Mouse (Mus musculus) gastrocnemius, postnatal 14 days (tissue): ENCODE data around the gene Abr. TPM values are rescaled to one million over a fixed set of nuclear protein-coding genes. Genes with fewer than 3 reads are reported as not detected.
A peak's percentile ranks its signal among the peaks of the same experiment; 100 is the strongest.

Source experiments
- DNase-seq: peaks from one replicate; pipeline ENCODE4 v3.0.0; 2021; ENCODE audit warnings: mixed read lengths
- intact Hi-C: fragments of 180-260 bp; cut with DNase I; formaldehyde crosslinking; loops from one replicate; pipeline ENCODE4 v1.15.1; 2025; ENCODE audit warnings: low total_unique reads
- total RNA-seq, 2 experiments: library from RNA; stranded (reverse); gene quantifications; 2 replicates each; pipeline ENCODE4 v1.2.3; 2021

Abr gene
- total RNA-seq, 2 experiments from 2014 or later = 15.4 to 18.2 TPM

- no peak for DNase-seq
Measured at GRCm38 (mm10) chr11:76530168-76530935, 91.8 kb downstream of the Abr start.

DNA sequence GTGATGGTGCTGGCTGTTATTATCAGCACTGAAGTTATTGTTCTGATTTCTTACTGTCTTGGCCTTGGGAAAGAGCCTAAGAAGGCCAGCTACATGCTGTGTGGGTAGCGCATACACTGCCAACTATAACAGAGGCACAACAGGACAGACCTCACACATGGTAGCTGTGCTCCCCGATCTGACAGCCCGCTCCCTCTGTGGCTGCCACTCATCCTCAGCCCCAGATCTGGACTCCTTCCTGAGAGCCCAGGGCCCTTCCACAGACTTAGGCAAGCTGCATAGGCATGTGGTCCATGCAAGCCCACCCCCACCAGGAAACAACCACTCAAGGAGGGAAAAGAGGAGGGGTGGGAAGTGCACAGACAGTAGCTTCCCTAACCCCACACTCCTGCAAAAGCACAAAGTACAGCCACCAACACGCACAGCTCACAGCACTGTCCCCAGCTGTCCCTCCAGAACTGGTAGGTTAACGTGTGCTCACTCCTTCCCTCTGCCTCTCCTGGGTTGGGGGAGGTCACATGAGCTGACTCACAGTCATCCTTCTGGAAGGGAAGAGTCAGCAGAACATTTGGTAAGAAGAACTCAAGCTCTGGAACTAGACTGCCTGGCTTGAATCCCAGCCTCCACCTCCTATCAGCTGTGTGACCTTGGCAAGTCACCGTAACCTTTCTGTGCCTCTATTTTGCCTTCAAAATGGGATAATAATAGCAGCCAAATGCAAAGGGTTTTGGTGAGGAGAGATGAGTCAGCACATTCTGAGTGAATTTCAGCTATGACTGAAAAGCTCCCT lies 92.6 kb downstream of the Abr start:
- intact Hi-C loops = loop anchor here (10.0 kb wide), 1 partner anchor 45 kb away; no protein-coding TSS in a partner anchor
- peak; percentile 45 for DNase-seq

More at GRCm38 (mm10) chr11:76530168-76530935, 91.8 kb downstream of the Abr start:
- intact Hi-C loops = no loop called here

GRCm38 (mm10) chr11:76525646-76526351 lies 96.3 kb downstream of the Abr start:
- DNase-seq = no peak
- intact Hi-C loops = loop anchor here (10.0 kb wide), 1 partner anchor 49 kb away; no protein-coding TSS in a partner anchor

DNA sequence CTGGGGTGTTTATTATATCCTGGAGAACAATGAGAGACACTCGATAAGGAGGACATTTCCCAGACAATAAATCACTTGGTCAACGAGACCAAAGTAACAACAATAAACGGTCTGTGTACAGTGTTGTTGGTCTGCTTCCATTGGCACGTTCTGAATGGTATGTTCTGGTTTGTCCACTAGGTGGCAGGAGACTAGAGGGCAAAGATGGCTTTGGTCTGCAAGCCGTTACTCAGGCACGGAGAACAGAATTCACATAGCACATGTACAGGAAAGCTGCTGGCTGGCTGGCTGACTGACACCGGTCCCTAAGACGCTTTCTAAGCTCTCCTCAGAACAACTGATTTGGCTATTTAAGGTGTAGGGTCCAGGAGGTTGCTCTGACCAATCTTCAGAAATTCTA lies 97.2 kb downstream of the Abr start:
- intact Hi-C loops = loop anchor here (5.0 to 10.0 kb wide), 2 partner anchors 50 to 127 kb away; no protein-coding TSS in a partner anchor
- peak; percentile 29 for DNase-seq

DNA sequence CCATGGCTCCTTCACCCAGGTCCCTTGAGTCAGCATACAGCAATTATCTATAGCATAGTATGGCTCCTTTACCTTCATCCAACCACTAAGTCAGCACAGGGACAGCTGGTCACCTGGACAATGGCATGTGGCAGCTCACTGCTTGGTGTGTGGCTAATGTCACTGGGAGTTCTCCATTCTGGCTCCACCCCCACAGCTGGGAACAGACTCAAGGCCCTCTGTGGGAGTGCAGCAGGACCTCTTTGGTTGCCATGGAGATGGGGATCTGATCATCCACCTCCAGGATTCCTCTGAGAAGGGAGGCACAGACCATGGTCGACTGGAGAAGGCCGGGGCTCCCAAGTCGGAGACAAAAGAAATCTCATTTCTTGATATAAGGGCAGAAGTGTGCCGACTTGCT lies 98.8 kb downstream of the Abr start:
- intact Hi-C loops = loop anchor here (5.0 to 10.0 kb wide), 2 partner anchors 51 to 129 kb away; no protein-coding TSS in a partner anchor
- DNase-seq = no peak

- intact Hi-C loops = loop anchor here (5.0 to 10.0 kb wide), 2 partner anchors 54 to 131 kb away; no protein-coding TSS in a partner anchor
- DNase-seq = no peak
Measured at GRCm38 (mm10) chr11:76520889-76521288, 101.2 kb downstream of the Abr start.

DNA sequence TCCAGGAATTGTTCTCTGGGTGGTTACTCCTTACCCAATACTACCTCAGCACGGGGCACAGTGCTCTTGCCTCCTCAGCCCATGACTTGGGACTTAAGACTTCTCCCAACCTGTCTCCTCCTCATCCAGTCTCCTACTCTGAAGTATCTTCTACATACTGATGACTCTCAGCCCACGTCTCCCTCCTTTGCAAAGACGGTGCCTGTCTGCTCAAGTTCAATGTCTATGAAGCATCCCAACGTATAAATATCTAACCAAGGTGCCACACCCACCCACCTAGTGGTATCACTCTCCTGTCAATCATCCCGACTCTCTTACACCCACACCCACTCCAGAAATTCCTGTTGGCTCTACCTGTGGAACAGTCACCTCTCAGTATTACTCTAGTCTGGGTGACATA lies 103.5 kb downstream of the Abr start:
- intact Hi-C loops = no loop called here
- no peak for DNase-seq

GRCm38 (mm10) chr11:76518125-76518524 lies 104.0 kb downstream of the Abr start:
- intact Hi-C loops = no loop called here
- DNase-seq = no peak

- no peak for DNase-seq
- intact Hi-C loops = no loop called here
Measured at GRCm38 (mm10) chr11:76516951-76517350, 105.2 kb downstream of the Abr start.

DNA sequence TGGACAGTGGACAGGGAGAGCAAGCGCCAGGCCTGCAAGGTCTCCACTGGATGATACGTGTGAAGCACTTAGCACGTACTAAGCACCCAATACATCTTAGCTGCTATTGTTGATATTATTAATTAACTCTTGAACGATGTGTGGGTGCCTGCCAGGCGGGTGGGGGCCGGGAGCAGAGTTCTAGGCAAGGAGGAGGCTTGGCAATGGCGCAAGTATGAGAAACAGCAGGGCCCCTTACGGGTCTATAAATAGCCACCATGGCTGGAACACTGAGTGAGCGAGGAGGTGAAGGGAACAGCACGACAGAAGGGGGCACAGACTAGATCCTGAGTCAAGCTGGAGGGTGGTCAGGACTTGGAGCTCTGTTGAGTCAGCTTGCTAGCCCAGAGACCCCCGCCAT lies 107.0 kb downstream of the Abr start:
- intact Hi-C loops = no loop called here
- no peak for DNase-seq

- intact Hi-C loops = no loop called here
- DNase-seq = no peak
Measured at GRCm38 (mm10) chr11:76510977-76511376, 111.1 kb downstream of the Abr start.

GRCm38 (mm10) chr11:76509751-76510723 lies 112.1 kb downstream of the Abr start:
- peak; percentile 66 for DNase-seq

DNA sequence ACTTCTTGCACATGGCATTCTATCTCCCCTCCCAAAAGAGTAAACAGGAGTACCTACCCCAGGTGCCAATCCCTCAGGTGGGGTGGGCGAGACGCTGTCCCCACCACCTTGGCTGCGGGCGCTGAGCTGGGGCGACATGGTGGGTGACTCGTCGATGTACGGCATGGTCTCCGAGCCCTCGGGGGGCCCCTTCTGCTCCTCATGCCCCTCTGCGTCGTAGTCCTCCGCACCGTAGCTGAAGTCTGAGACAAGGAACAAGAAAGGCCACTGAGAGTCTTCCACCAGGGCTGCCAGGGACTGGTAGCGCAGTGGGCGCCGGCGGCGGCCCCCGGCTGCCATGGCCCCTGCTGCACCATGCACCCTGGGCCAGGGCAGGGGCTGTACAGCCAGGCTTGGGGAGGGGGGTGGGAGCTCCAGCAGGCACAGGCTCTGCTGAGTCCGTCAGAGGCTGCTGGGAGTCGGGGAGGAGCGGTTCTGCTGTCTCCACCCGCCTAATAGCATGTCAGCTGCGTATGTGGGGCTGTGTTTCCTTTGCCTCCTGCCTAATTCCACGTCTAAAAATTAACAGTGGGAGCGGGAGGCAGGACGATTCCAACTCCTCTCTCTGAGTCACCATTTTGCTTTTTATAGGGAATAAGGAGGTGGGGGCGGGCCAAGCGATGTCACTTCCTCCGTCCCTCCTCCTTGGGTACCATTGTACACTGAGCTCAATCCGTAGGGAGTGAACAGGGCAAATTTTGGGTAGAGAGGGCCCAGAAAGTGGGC lies 113.1 kb downstream of the Abr start:
- intact Hi-C loops = no loop called here

More at GRCm38 (mm10) chr11:76509751-76510723, 112.1 kb downstream of the Abr start:
- intact Hi-C loops = no loop called here

GRCm38 (mm10) chr11:76508125-76508524 lies 114.0 kb downstream of the Abr start:
- intact Hi-C loops = no loop called here

More for the DNA sequence above, 113.1 kb downstream of the Abr start:
- DNase-seq = no peak

DNA sequence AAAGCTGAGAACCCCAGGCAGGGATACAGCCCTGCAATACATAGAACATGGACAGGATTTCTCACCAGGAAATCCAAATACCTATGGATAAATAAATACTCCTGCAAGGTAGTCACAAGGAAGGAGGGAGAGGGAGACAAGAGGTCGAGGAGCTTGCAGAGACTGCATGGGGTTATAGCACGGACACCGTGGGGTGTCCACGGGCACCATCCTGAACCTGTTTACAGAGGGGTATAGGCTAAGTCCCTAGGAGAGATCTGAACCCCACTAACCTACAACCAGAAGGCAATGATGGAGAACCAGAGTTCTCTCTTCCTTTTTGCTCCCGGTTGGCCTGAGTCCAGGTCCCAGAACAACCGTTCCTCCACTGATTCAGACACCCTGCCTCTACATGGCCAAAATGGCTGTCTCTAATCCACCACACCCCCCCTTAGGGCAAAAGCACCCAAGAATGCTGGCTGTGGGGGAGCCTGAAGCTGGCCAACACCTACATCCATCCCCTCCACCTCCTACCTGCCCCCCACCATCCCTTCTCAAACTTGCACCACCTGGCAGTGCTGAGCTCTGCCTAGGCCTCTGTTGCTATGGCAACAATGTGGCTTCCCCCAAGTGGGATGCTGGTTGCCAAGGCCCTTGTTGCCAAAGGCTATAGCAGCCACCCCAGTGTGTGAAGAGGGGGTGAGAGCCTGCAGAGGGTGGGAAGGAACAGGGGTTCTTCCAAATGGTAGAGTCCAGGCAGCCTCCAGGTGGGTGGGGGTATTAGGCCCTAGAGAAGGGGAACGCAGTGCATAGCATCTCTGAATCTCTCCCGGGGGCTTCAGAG lies 114.6 kb downstream of the Abr start:
- no peak for DNase-seq
- intact Hi-C loops = no loop called here

More at GRCm38 (mm10) chr11:76508125-76508524, 114.0 kb downstream of the Abr start:
- no peak for DNase-seq

GRCm38 (mm10) chr11:76506514-76507228 lies 115.4 kb downstream of the Abr start:
- no peak for DNase-seq
- intact Hi-C loops = no loop called here
